Mouse (Mus musculus) kidney, postnatal 0 days (tissue): Measurements from ENCODE around the gene Epha2. TPM values are rescaled to one million over a fixed set of nuclear protein-coding genes. Genes with fewer than 3 reads are reported as not detected.

Experiments
- ATAC-seq: fragments of 200-750 bp; cut with Nextera tagmentation; replicated peaks from 2 replicates; pipeline ENCODE4 v1.8.0; 2017; ENCODE audit warnings: low read depth, moderate number of reproducible peaks, moderate TSS enrichment, moderate library complexity; ENCODE audit not compliant: low FRiP score
- DNase-seq: peaks from one replicate; pipeline ENCODE4 v3.0.0-alpha.2; 2016; ENCODE audit warnings: low spot score
- H3K27ac ChIP-seq: fragments of 300-500 bp; sonication (generic); 2 replicates; pipeline ENCODE4 v1.5.1; 2014; ENCODE audit warnings: mild to moderate bottlenecking
- H3K27me3 ChIP-seq: fragments of 300-500 bp; sonication (generic); 2 replicates; pipeline ENCODE4 v1.6.1; 2014; ENCODE audit warnings: low read length, mixed read lengths; ENCODE audit not compliant: insufficient read depth
- H3K36me3 ChIP-seq: fragments of 300-500 bp; sonication (generic); 2 replicates; pipeline ENCODE4 v1.6.1; 2014; ENCODE audit warnings: low read length, mixed read lengths; ENCODE audit not compliant: insufficient read depth
- H3K4me1 ChIP-seq: fragments of 300-500 bp; sonication (generic); replicated peaks from 2 replicates; pipeline ENCODE4 v1.6.1; 2014; ENCODE audit warnings: antibody characterized with exemption, low read length, mixed read lengths; ENCODE audit not compliant: insufficient read depth
- H3K4me2 ChIP-seq: fragments of 300-500 bp; sonication (generic); 2 replicates; pipeline ENCODE4 v1.6.1; 2014; ENCODE audit warnings: mild to moderate bottlenecking, low read length, moderate library complexity, mixed read lengths
- H3K4me3 ChIP-seq: fragments of 300-500 bp; sonication (generic); replicated peaks from 2 replicates; pipeline ENCODE4 v1.5.1; 2014; ENCODE audit warnings: low read depth, low read length
- H3K9ac ChIP-seq: fragments of 300-500 bp; sonication (generic); 2 replicates; pipeline ENCODE4 v1.6.1; 2014; ENCODE audit warnings: low read depth, low read length
- H3K9me3 ChIP-seq: fragments of 300-500 bp; sonication (generic); replicated peaks from 2 replicates; pipeline ENCODE4 v1.6.1; 2016; ENCODE audit warnings: low read length, inconsistent platforms, mixed read lengths
- CTCF ChIP-seq: IDR thresholded peaks from 2 replicates; pipeline ENCODE4 v1.5.1; 2016; ENCODE audit warnings: antibody characterized with exemption, low read depth, mild to moderate bottlenecking, moderate library complexity
- WGBS: fragments of 180-500 bp; shearing (Covaris S2); extraction: QIAGEN DNeasy Blood & Tissue Kit; methylation state at CpG from one replicate; pipeline ENCODE4 v1.1.7; 2014; 5-methylcytosine and 5-hydroxymethylcytosine counted together
- microRNA-seq: library from miRNA; unstranded; fragments of <30 nt; microRNA quantifications from one replicate; pipeline ENCODE4, GENCODE M21; 2016
- polyA plus RNA-seq: library from polyadenylated mRNA; unstranded; fragments of >200 nt; fragmentation: Nextera tagmentation; extraction: Ambion mirVana; gene quantifications from 2 replicates; pipeline ENCODE4 v1.2.1, GENCODE M21; 2015

The Epha2 gene
- polyA plus RNA-seq, 1 experiment from 2014 or later = 5.6 TPM

DNA sequence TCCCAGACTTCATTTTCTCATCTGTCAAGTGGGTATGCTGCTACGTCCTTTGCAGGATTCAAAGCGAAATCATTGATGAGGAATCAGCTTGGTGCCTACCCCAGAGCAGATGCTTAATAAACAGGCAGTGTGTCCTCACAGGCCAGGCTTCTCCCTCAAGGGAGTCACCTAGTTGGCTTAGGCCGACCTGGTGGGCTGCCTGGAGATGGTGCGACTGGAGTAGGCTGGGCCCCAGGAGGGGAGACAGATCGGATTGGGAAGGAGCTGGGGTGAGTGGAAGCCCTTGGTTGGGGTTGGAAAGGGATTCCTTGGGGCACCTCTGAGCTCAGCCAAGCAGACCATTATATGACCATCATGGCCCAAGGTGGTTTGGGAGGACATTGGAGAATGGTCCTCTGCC, 71.4 kb downstream of the Epha2 start:
- Histone ChIP-seq H3K9me3 (no peaks in the 10 kb centered on the region), H3K4me3 (no peak overlapping the region), H3K27me3 (no peaks in the 10 kb centered on the region), H3K36me3 (no peaks in the 10 kb centered on the region), H3K9ac (no peak overlapping the region), H3K27ac (no peak overlapping the region), H3K4me1 (no peaks in the 10 kb centered on the region), H3K4me2 (no peak overlapping the region)
- DNase-seq = no peak
- WGBS = 94% methylated on average over 5 of the region's 5 CpGs
- no peak for ATAC-seq
- TF ChIP-seq CTCF = no peak

Small RNAs within 50 kb of the gene (microRNA-seq; reads per million reads assigned to microRNA genes)
- gene Gm25690 = not detected

Other genes with a start within 250 kb of the Epha2 start
- 5.9 and 7.8 TPM in 2 replicates for gene Crocc, start 240.7 kb upstream of the Epha2 start, polyA plus RNA-seq
- 87.6 and 93.1 TPM in 2 replicates for gene Necap2, start 222.9 kb upstream of the Epha2 start, polyA plus RNA-seq
- gene Spata21, start 212.9 kb upstream of the Epha2 start, polyA plus RNA-seq = 0.54 and 0.55 TPM in 2 replicates
- 38.0 and 40.4 TPM in 2 replicates for gene Szrd1, start 161.5 kb upstream of the Epha2 start, polyA plus RNA-seq
- gene Fbxo42, start 153.3 kb upstream of the Epha2 start, polyA plus RNA-seq = 14.6 and 16.1 TPM in 2 replicates
- 2.7 and 3.1 TPM in 2 replicates for gene Rsg1, start 87.3 kb upstream of the Epha2 start, polyA plus RNA-seq
- 5.2 and 5.7 TPM in 2 replicates for gene Arhgef19, start 61.7 kb upstream of the Epha2 start, polyA plus RNA-seq
- 2.8 and 3.1 TPM in 2 replicates for gene Fam131c, start 67.0 kb downstream of the Epha2 start, polyA plus RNA-seq
- 57.7 and 58.1 TPM in 2 replicates for gene Clcnka, start 97.5 kb downstream of the Epha2 start, polyA plus RNA-seq
- 155 and 161 TPM in 2 replicates for gene Clcnkb, start 114.8 kb downstream of the Epha2 start, polyA plus RNA-seq
- 0.29 and 0.41 TPM in 2 replicates for gene Hspb7, start 119.5 kb downstream of the Epha2 start, polyA plus RNA-seq
- gene Srarp, start 134.9 kb downstream of the Epha2 start, polyA plus RNA-seq = 0.41 and 0.47 TPM in 2 replicates
- 24.6 and 26.4 TPM in 2 replicates for gene Zbtb17, start 143.4 kb downstream of the Epha2 start, polyA plus RNA-seq
- 6.2 and 6.6 TPM in 2 replicates for gene Spen, start 237.4 kb downstream of the Epha2 start, polyA plus RNA-seq